Mouse (Mus musculus): ENCODE measurements around the gene Msl3.
"Not testable (repeated sequence)": the region's sequence is repeated elsewhere in the genome, so short reads cannot be mapped to it uniquely, and the experiment has no call there.

- not testable (repeated sequence) for TF ChIP-seq POLR2A (IDR thresholded peaks at IDR 0.05; ENCODE audit: control insufficient read depth, low read depth, low read length); CTCF (IDR thresholded peaks at IDR 0.05; ENCODE audit: control insufficient read depth, insufficient read depth, insufficient replicate concordance, low read depth, low read length)
Observed at GRCm38 (mm10) chrX:168659803-168660202, 13.9 kb downstream of the Msl3 start.

Measured in testis, adult 2 months (tissue).